ENCODE assay signal across 16 mouse cellular contexts in the genomic region with DNA sequence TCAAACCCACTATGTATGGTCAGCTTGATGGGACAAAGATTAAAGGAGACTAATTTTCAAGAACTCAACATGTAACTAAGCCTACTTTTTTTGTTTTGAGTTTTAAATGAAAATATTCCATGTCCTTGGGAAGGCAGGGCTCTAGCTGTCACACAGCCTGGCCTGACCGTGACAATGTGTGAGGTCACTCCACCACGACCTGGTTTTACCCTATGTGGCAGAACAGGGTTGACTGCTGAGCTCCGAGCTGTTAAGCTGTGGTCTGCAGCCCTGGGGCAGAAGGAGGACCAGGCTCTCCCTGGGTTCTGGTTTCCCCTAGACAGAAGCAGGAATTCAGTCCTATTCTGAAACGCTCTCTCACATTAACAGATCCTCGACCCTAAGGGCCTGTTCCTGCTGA. TPM values are rescaled to one million over a fixed set of nuclear protein-coding genes. Genes with fewer than 3 reads are reported as not detected.
DNase-seq lines count a peak whose midpoint lies in the region; ATAC-seq lines count a peak whose summit lies in the region.
"Had no signal": no experiment of that assay in that cellular context is flagged by ENCODE, and none has a peak within 500 bp of the region (broad histone marks: within the 10 kb centered on the region; RNA-seq: fewer than 3 reads in every experiment).

No protein-coding gene starts in this region.

- 0 out of 2 replicates have a peak overlapping the region, but pooled peaks have one; percentile 45 for H3K9ac ChIP-seq in heart, embryonic 16.5 days (ENCODE audit: low read length)
- H3K9ac ChIP-seq: embryonic facial prominence, embryonic 15.5 days; hindbrain, embryonic 15.5 days; liver, embryonic 14.5 days had no signal

- DNase-seq in adrenal gland, adult 8-10 months: peak; percentile 52
- DNase-seq in adrenal gland, adult 18-20 months (ENCODE audit: low spot score in 2 of 2): no peak
- DNase-seq in heart, postnatal 14 days: no peak
- DNase-seq in kidney, postnatal 25 days: peak; percentile 31 to 65
- DNase-seq in kidney, adult 8-10 months: no peak
- DNase-seq in right cerebral cortex, postnatal 4 days: no peak
- no peak for DNase-seq in yolk sac, embryonic 10.5 days (ENCODE audit: low spot score)
- DNase-seq: cerebellum, adult 2 months; gastrocnemius, postnatal 36 days; layer of hippocampus, postnatal 36 days had no signal

- no peak overlapping the region for H3K4me2 ChIP-seq in heart, embryonic 16.5 days (ENCODE audit: low read depth, low read length)
- H3K4me2 ChIP-seq: embryonic facial prominence, embryonic 15.5 days; hindbrain, embryonic 15.5 days; midbrain, embryonic 11.5 days had no signal

- 36% methylated on average over 5 of the region's 5 CpGs for WGBS in heart, embryonic 16.5 days

- no peaks in the 10 kb centered on the region for H3K36me3 ChIP-seq in heart, embryonic 16.5 days (ENCODE audit: control insufficient read depth, insufficient read depth)
- H3K36me3 ChIP-seq: embryonic facial prominence, embryonic 15.5 days; hindbrain, embryonic 15.5 days had no signal

- intact Hi-C loops in heart, postnatal 14 days (cut with DNase I): no loop called here

- no peak for ATAC-seq in heart, embryonic 16.5 days (replicated peaks; ENCODE audit: extremely low read depth, insufficient read depth, low FRiP score)
- ATAC-seq: activated CD4-positive, CD25-positive, alpha-beta regulatory T cell, adult 4 months had no signal

- peaks cover 93% of the 10 kb centered on the region for H3K4me1 ChIP-seq in heart, embryonic 16.5 days (ENCODE audit: control insufficient read depth, insufficient read depth, low read length)
- H3K4me1 ChIP-seq: embryonic facial prominence, embryonic 15.5 days had no signal

- no peaks in the 10 kb centered on the region for H3K27me3 ChIP-seq in heart, embryonic 16.5 days (ENCODE audit: control insufficient read depth, insufficient read depth, low read length)
- H3K27me3 ChIP-seq: embryonic facial prominence, embryonic 15.5 days; hindbrain, embryonic 15.5 days had no signal

- peak overlapping the region; percentile 93 for H3K27ac ChIP-seq in heart, embryonic 16.5 days (ENCODE audit: low read length)
- H3K27ac ChIP-seq: embryonic facial prominence, embryonic 15.5 days; hindbrain, embryonic 15.5 days; liver, embryonic 14.5 days had no signal

- H3K9me3 ChIP-seq in heart, embryonic 16.5 days (replicated peaks; ENCODE audit: control insufficient read depth, low read length): no peaks in the 10 kb centered on the region
- H3K9me3 ChIP-seq: embryonic facial prominence, embryonic 15.5 days; hindbrain, embryonic 15.5 days had no signal

- H3K4me3 ChIP-seq in heart, embryonic 16.5 days (ENCODE audit: low read length): no peak overlapping the region
- H3K4me3 ChIP-seq: embryonic facial prominence, embryonic 15.5 days; hindbrain, embryonic 15.5 days had no signal

RNA-seq across cellular contexts. Expression of a gene that starts 14.8 kb away (rescaled TPM):
- total RNA-seq in adrenal gland, adult 8-10 months (2022): 10 to 100 TPM; 18.8 to 34.8 (median 23.9) TPM
- 10 to 100 TPM; 25.9 to 45.7 TPM for total RNA-seq in adrenal gland, adult 18-20 months (2021)
- 144 and 166 TPM in 2 replicates for polyA plus RNA-seq in heart, embryonic 16.5 days (2015; fragmentation: Nextera tagmentation; extraction: Ambion mirVana)
- 10 to 100 TPM; 48.8 to 56.9 TPM for total RNA-seq in heart, postnatal 14 days (2021)

Comparison
In these comparisons a context has a peak if more than half of its experiments do, and no peak if none do; other contexts are left out.
1. DNase-seq: peak in adrenal gland, adult 8-10 months (single experiment) and kidney, postnatal 25 days (2 of 2); none in adrenal gland, adult 18-20 months (0 of 2), heart, postnatal 14 days (0 of 2), kidney, adult 8-10 months (0 of 2), right cerebral cortex, postnatal 4 days (single experiment) and yolk sac, embryonic 10.5 days (single experiment).